Mouse (Mus musculus) CD4-positive helper T cell, adult 2 months (primary cell): Measurements from ENCODE around the gene Ccdc8.

Experiments used
- DNase-seq: peaks from one replicate; pipeline ENCODE4 v3.0.0-alpha.2; 2012; ENCODE audit warnings: low read depth, missing footprints, low spot score

Ccdc8 gene

DNA sequence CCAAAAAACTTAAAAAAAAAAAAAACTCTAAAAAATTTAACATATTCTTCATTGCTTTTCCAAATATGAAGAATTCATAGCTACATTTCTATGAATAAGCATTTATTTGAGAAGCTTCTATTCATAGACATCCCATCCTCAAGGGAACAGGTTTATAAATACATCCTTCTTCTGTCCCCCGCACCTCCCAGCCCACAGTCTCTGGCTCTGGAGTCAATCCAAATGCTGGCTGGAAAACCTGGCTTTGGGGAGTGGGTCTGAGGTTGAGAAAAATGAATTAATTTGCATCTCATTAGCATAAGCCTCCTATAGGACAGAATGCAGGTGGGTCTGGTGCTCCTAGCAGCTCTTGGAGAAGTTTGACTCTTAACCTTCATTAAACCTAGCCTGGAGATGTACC lies 53.2 kb downstream of the Ccdc8 start:
- DNase-seq = no peak
